Mouse (Mus musculus): ENCODE measurements around the gene Gm37240.

DNA sequence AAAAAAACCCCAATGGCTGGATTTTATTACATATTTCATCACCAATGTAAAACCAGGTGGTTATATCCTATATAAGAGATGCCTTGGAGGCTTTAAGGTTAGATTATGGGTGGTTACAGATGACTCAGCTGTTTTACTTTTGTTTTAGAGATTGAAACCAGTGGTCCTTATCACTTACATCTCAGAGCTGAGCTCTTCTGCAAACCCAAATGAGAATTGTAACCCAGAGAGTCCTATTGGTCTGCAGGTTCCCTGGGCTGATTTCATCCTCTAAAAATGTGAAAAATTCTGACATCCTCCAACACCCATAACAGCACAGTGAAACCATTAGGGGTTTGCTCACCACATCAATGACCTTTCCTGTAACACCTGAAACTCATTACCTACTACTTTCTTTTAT is 1078.4 kb downstream of the Gm37240 start:
- TF ChIP-seq CHD2 (IDR thresholded peaks at IDR 0.05; ENCODE audit: low read depth, low read length) (no peak), ZNF384 (IDR thresholded peaks at IDR 0.05; ENCODE audit: low read depth, low read length) (no peak)

All from ES-E14 (cell line).